Mouse (Mus musculus) Patski (cell line): ENCODE results near the gene Itm2a. TPM values are rescaled to one million over a fixed set of nuclear protein-coding genes. Genes with fewer than 3 reads are reported as not detected.

Experiments used
- ATAC-seq: fragments of 100-300 bp; one replicate; pipeline ENCODE4 v1.8.0; 2021
- CTCF ChIA-PET: fragments of 350-600 bp; sonication (Branson Sonifier 250); formaldehyde crosslinking; loops from one replicate; lab custom pipeline; 2022; ENCODE audit warnings: inconsistent platforms; lab: Charles Lee
- POLR2A ChIA-PET: fragments of 350-600 bp; sonication (Branson Sonifier 250); formaldehyde crosslinking; loops from one replicate; lab custom pipeline; 2022; ENCODE audit warnings: antibody characterized with exemption, inconsistent platforms; lab: Charles Lee
- DNase-seq: peaks from one replicate; pipeline ENCODE4 v3.0.0-alpha.2; 2011; ENCODE audit warnings: low read depth, low spot score
- H3K27me3 ChIP-seq: fragments of 371-371 bp; one replicate; pipeline ENCODE4 v1.5.1; 2021
- CTCF ChIP-seq: fragments of 100-300 bp; IDR thresholded peaks from one replicate; pipeline ENCODE4 v1.5.1; 2021
- in situ Hi-C: fragments of 300-500 bp; cut with MboI; formaldehyde crosslinking; loops from 3 replicates; pipeline ENCODE4 v1.11.1; 2018; ENCODE audit warnings: low pct_unique_long_range_greater_than_20kb, mixed read lengths
- polyA plus RNA-seq: library from polyadenylated mRNA; unstranded; gene quantifications from one replicate; pipeline ENCODE4 v1.2.3, GENCODE M21; 2021

Itm2a gene
- 0.05 TPM for polyA plus RNA-seq

DNA sequence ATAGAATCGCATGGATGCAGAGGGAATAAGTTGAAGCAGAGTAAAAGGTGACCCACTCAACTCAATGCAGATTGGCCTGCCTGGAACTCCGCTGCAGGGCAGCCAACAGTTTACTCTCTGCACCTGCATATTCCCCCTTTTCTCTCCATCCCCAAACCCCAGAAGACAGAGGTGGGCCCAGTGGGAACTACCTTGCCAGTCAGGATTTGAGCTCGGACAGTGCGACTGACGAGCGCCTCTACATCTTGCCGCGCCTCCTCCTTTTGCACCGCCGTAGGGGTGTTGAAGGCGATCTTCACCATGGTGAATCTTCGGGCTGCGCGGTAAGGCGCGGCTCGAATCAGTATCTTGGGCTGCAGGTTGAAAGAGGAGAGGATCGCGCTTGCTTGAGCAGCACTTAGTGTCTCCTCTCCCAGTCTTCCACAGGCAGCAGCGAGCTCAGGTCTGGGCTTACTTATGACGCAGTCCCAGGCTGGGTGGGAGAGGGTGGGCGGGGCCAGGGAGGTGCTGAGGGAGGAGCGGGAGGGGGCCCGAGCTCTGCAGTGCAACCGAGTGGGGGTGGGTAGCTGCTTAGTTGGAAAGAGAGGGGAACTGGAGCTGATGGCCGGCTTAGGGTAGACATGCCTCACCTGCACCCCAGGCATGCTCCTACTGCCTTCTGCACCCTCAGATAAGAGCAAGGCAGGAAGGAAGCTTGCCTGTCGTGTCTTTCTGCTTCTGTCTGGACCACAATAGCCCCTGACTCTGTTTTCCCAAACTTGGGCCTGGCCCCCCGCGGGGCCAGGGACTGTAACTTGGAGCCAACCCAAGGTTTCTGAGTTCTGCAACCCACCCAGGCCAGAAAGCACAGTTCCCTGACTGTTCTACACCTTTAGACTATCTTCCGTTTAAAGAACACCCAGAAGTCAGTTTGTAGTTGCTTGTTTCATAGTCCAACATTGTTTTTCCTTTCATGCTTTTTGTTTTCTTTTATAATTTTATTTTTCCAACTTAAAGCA lies at the start of gene Itm2a:
Gene Itm2a, minus strand, starts transcription at position 462 of the 998 bp plus-strand sequence.
- in situ Hi-C loops = no loop called here
- no peak for TF ChIP-seq CTCF
- ChIA-PET POLR2A (no interaction called here), CTCF (no interaction called here)
- ATAC-seq (no peak), DNase-seq (no peak)
- peaks cover 73% of the 10 kb centered on the region for H3K27me3 ChIP-seq

DNA sequence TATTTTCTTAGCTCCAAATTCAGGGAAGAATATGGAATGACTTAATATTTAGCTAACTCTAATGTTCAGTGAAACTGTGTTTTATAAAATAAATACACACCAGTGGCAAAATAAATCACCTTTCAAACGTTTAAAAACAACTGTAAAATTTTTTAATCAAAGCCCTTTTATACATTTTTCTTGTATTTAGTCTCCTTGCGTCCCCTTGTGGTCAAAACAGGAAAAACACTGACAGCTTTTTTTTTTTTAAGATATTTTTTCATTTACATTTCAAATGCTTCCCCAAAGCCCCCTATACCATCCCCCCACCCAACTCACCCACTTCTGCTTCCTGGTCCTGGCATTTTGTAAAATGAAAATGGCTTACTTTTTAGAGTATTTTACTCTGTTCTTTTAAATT lies 32.7 kb upstream of the Itm2a start:
- DNase-seq (no peak), ATAC-seq (no peak)
- in situ Hi-C loops = no loop called here
- ChIA-PET CTCF (no interaction called here), POLR2A (no interaction called here)
- H3K27me3 ChIP-seq = peaks cover 20% of the 10 kb centered on the region
- peak; percentile 54 for TF ChIP-seq CTCF

GRCm38 (mm10) chrX:107421304-107421703 lies 18.1 kb upstream of the Itm2a start:
- no peak for DNase-seq
- in situ Hi-C loops = no loop called here
- H3K27me3 ChIP-seq = peaks cover 42% of the 10 kb centered on the region
- ChIA-PET CTCF (no interaction called here), POLR2A (no interaction called here)
- no peak for ATAC-seq
- TF ChIP-seq CTCF = no peak

- ChIA-PET POLR2A (no interaction called here), CTCF (no interaction called here)
- DNase-seq = no peak
- no peak for TF ChIP-seq CTCF
- ATAC-seq = no peak
- in situ Hi-C loops = no loop called here
- H3K27me3 ChIP-seq = peaks cover 50% of the 10 kb centered on the region
Measured at GRCm38 (mm10) chrX:107417345-107417744, 14.2 kb upstream of the Itm2a start.

GRCm38 (mm10) chrX:107415999-107416398 lies 12.8 kb upstream of the Itm2a start:
- POLR2A ChIA-PET = no interaction called here
- no peak for ATAC-seq
- peaks cover 53% of the 10 kb centered on the region for H3K27me3 ChIP-seq
- DNase-seq = no peak
- no peak for TF ChIP-seq CTCF
- CTCF ChIA-PET = no interaction called here
- in situ Hi-C loops = no loop called here

GRCm38 (mm10) chrX:107402481-107402880 lies 695 bp downstream of the Itm2a start:
- POLR2A ChIA-PET = no interaction called here
- ATAC-seq (no peak), DNase-seq (no peak)
- CTCF ChIA-PET = no interaction called here
- in situ Hi-C loops = no loop called here
- H3K27me3 ChIP-seq = peaks cover 72% of the 10 kb centered on the region
- no peak for TF ChIP-seq CTCF

GRCm38 (mm10) chrX:107399087-107399486 lies 4.1 kb downstream of the Itm2a start:
- ChIA-PET CTCF (no interaction called here), POLR2A (no interaction called here)
- H3K27me3 ChIP-seq = peaks cover 63% of the 10 kb centered on the region
- ATAC-seq (no peak), DNase-seq (no peak)
- TF ChIP-seq CTCF = no peak
- in situ Hi-C loops = no loop called here

- CTCF ChIA-PET = no interaction called here
- ATAC-seq = no peak
- in situ Hi-C loops = no loop called here
- no peak for TF ChIP-seq CTCF
- DNase-seq = no peak
- POLR2A ChIA-PET = no interaction called here
- H3K27me3 ChIP-seq = peaks cover 19% of the 10 kb centered on the region
Measured at GRCm38 (mm10) chrX:107393256-107393655, 9.9 kb downstream of the Itm2a start.

- in situ Hi-C loops = no loop called here
- DNase-seq (no peak), ATAC-seq (no peak)
- TF ChIP-seq CTCF = no peak
- peaks cover 15% of the 10 kb centered on the region for H3K27me3 ChIP-seq
- ChIA-PET CTCF (no interaction called here), POLR2A (no interaction called here)
Measured at GRCm38 (mm10) chrX:107375329-107375728, 27.8 kb downstream of the Itm2a start.

Other genes with a start within 250 kb of the Itm2a start
- not detected for gene Gpr174, start 147.5 kb downstream of the Itm2a start, polyA plus RNA-seq